Mouse (Mus musculus) olfactory bulb, adult 2 months (tissue): Measurements from ENCODE around the gene Bmp2k.

Source experiments
- CTCF ChIP-seq: fragments of 200-500 bp; IDR thresholded peaks from 2 replicates; pipeline ENCODE4 v1.5.1; 2012; ENCODE audit warnings: low read depth, mild to moderate bottlenecking, low read length, moderate library complexity; ENCODE audit not compliant: insufficient read depth
- POLR2A ChIP-seq: fragments of 200-500 bp; IDR thresholded peaks from 2 replicates; pipeline ENCODE4 v1.6.1; 2012; ENCODE audit warnings: mild to moderate bottlenecking, low read depth, low read length, moderate library complexity; ENCODE audit not compliant: insufficient read depth

DNA sequence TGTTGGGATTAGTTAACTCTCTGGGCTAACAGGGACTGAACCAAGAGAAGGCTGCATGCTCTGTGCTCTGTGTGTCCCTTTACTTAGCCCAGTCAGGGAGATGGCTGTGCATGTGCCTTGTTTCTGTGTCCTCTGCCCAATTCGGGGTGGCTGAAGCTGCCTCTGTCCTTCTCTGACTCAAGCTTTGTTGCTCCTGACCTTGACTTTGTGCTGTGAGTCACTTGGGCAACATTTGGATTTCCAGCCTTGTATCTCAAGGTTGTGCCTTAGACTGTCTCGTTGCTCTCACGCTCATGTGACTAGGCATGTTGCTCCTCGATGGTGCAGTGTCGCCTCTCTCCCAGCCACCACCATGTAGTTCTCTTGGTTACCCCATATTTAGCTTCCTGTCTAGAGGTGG is 27.3 kb downstream of the Bmp2k start:
- no peak for TF ChIP-seq CTCF
- TF ChIP-seq POLR2A, result no peak
